Mouse (Mus musculus) stomach, postnatal 0 days (tissue): Measurements from ENCODE around the gene Gipc2. TPM values are rescaled to one million over a fixed set of nuclear protein-coding genes. Genes with fewer than 3 reads are reported as not detected.

Source experiments
- ATAC-seq: fragments of 200-750 bp; cut with Nextera tagmentation; 2 replicates; pipeline ENCODE4 v1.8.0; 2017; ENCODE audit not compliant: low FRiP score, low TSS enrichment
- DNase-seq: peaks from one replicate; pipeline ENCODE4 v3.0.0-alpha.2; 2016; ENCODE audit warnings: low spot score
- H3K27ac ChIP-seq: fragments of 300-500 bp; sonication (generic); replicated peaks from 2 replicates; pipeline ENCODE4 v1.5.1; 2014; ENCODE audit warnings: mild to moderate bottlenecking, control low read depth
- H3K27me3 ChIP-seq: fragments of 300-500 bp; sonication (generic); 2 replicates; pipeline ENCODE4 v1.6.1; 2014; ENCODE audit warnings: low read length; ENCODE audit not compliant: control insufficient read depth, insufficient read depth
- H3K36me3 ChIP-seq: fragments of 300-500 bp; sonication (generic); 2 replicates; pipeline ENCODE4 v1.6.1; 2014; ENCODE audit warnings: low read length, mixed read lengths; ENCODE audit not compliant: control insufficient read depth, insufficient read depth
- H3K4me1 ChIP-seq: fragments of 300-500 bp; sonication (generic); replicated peaks from 2 replicates; pipeline ENCODE4 v1.6.1; 2014; ENCODE audit warnings: antibody characterized with exemption; ENCODE audit not compliant: control insufficient read depth, insufficient read depth
- H3K4me2 ChIP-seq: fragments of 300-500 bp; sonication (generic); replicated peaks from 2 replicates; pipeline ENCODE4 v1.6.1; 2014; ENCODE audit warnings: low read depth, mild to moderate bottlenecking, control low read depth, moderate library complexity
- H3K4me3 ChIP-seq: fragments of 300-500 bp; sonication (generic); 2 replicates; pipeline ENCODE4 v1.5.1; 2014; ENCODE audit warnings: low read depth, low read length, control low read depth
- H3K9ac ChIP-seq: fragments of 300-500 bp; sonication (generic); 2 replicates; pipeline ENCODE4 v1.6.1; 2014; ENCODE audit warnings: mild to moderate bottlenecking, low read length, control low read depth, mixed read lengths
- H3K9me3 ChIP-seq: fragments of 300-500 bp; sonication (generic); 2 replicates; pipeline ENCODE4 v1.6.1; 2016; ENCODE audit warnings: low read length; ENCODE audit not compliant: control insufficient read depth
- CTCF ChIP-seq: IDR thresholded peaks from 2 replicates; pipeline ENCODE4 v1.5.1; 2016; ENCODE audit warnings: antibody characterized with exemption, low read depth, mild to moderate bottlenecking, moderate library complexity
- EP300 ChIP-seq: optimal IDR thresholded peaks from 2 replicates; pipeline ENCODE3; 2016; ENCODE audit warnings: antibody characterized with exemption
- WGBS: fragments of 180-500 bp; shearing (Covaris S2); extraction: QIAGEN DNeasy Blood & Tissue Kit; methylation state at CpG from one replicate; pipeline ENCODE4 v1.1.7; 2014; 5-methylcytosine and 5-hydroxymethylcytosine counted together
- polyA plus RNA-seq: library from polyadenylated mRNA; unstranded; fragments of >200 nt; fragmentation: Nextera tagmentation; extraction: Ambion mirVana; gene quantifications from 2 replicates; pipeline ENCODE4 v1.2.1, GENCODE M21; 2015

Gipc2 gene
- polyA plus RNA-seq, 1 experiment from 2014 or later, result 76.1 TPM

DNA sequence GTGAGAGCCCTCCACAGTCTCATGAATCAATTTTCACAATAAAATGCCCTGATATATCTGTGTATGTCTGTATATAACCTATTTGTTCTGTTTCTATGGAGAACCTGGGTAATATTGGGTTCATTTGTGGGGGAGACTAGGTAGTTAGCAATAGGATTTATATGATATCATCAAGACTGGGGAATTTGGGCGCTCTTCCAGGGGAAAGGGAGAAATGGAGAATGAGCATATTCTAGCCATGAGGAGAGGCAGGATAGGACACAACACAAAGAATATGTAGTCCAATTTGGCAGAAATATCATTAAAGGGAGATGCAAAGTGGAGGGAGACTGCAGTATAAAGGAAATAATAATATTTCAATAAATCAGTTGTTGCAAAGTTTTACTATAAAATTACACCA, 97.7 kb downstream of the Gipc2 start:
- Histone ChIP-seq H3K27ac (no peak overlapping the region), H3K4me3 (no peak overlapping the region), H3K27me3 (no peaks in the 10 kb centered on the region), H3K9me3 (no peaks in the 10 kb centered on the region), H3K4me1 (no peaks in the 10 kb centered on the region), H3K4me2 (no peak overlapping the region), H3K36me3 (no peaks in the 10 kb centered on the region), H3K9ac (no peak overlapping the region)
- TF ChIP-seq EP300 (no peak), CTCF (no peak)
- ATAC-seq (no peak), DNase-seq (no peak)
- 78% methylated on average over 1 of the region's 1 CpGs for WGBS

DNA sequence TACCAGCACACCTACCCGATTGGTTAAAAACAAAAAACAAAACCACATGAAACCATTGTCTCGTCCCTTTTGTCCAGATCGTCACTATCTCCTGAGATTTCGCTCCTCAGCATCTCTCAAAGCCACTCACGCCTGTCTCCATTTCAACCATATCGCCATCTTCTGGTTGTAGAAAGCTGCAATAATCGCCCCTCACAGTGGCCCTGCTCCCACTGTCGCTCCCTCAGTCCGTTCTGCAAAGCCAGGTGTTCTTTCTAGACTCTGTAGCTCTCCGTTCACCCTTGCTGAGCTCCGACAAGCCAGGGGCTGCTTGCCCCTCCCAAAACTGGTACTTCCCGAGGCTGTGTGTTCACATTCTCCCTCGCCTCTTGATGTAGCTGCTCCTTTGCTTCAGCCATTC, 99.3 kb downstream of the Gipc2 start:
- 30% methylated on average over 13 of the region's 13 CpGs for WGBS

DNA sequence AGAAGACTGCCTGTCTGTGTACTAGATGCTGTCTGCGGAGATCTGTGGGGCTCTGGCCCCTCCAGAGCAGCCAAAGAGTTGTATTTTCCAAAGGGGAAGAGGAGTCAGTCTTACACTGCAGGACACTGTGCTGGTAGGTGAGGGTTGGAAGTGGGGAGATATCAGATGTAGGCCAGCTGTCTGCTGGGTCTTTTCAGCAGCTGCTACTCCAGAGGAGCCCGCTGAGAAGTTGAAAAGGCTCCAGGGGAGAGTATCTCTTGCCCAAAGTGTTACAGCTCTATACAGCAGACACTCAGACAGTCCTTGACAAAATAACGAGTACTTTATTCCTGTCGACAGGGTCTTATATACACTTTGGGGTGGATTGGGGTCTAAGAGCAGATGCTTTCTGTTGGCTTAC, 100.2 kb downstream of the Gipc2 start:
- no peak for DNase-seq
- TF ChIP-seq CTCF (no peak), EP300 (no peak)
- no peak overlapping the region for H3K9ac ChIP-seq
- no peaks in the 10 kb centered on the region for H3K36me3 ChIP-seq
- no peak for ATAC-seq
- H3K4me1 ChIP-seq, result no peaks in the 10 kb centered on the region
- no peak overlapping the region for H3K4me3 ChIP-seq
- WGBS, result 66% methylated on average over 4 of the region's 4 CpGs
- no peaks in the 10 kb centered on the region for H3K27me3 ChIP-seq
- H3K4me2 ChIP-seq, result no peak overlapping the region
- H3K9me3 ChIP-seq, result no peaks in the 10 kb centered on the region
- H3K27ac ChIP-seq, result no peak overlapping the region

More for the DNA sequence above, 99.3 kb downstream of the Gipc2 start:
- H3K27me3 ChIP-seq, result no peaks in the 10 kb centered on the region
- ATAC-seq (no peak), DNase-seq (no peak)
- H3K4me3 ChIP-seq, result no peak overlapping the region
- H3K27ac ChIP-seq, result no peak overlapping the region
- no peaks in the 10 kb centered on the region for H3K36me3 ChIP-seq
- H3K4me2 ChIP-seq, result no peak overlapping the region
- TF ChIP-seq CTCF (peak; percentile 67), EP300 (no peak)
- no peak overlapping the region for H3K9ac ChIP-seq
- no peaks in the 10 kb centered on the region for H3K9me3 ChIP-seq
- no peaks in the 10 kb centered on the region for H3K4me1 ChIP-seq

DNA sequence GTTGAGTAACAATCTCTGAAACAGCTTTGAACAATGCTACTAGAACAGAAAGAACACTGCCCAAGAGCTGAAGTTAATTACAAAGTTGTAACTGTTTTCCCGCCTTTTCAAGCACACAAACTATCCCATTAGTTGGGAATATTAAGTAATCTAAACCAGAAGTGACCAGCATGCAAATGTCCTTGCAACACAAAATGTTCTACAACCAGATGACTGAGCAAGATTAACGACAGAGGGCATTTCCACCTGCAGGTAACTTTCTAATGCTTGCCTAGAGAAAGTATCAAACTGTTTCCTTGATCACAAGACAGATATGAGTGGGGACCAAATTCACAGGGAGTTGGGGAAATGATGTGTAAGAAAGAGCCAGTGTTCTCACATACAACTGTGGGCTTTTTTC, 101.9 kb downstream of the Gipc2 start:
- Histone ChIP-seq H3K9ac (no peak overlapping the region), H3K36me3 (no peaks in the 10 kb centered on the region), H3K27me3 (no peaks in the 10 kb centered on the region), H3K4me1 (no peaks in the 10 kb centered on the region), H3K27ac (no peak overlapping the region), H3K4me2 (no peak overlapping the region), H3K9me3 (no peaks in the 10 kb centered on the region), H3K4me3 (no peak overlapping the region)
- DNase-seq (no peak), ATAC-seq (no peak)
- TF ChIP-seq EP300 (no peak), CTCF (no peak)
- 81% methylated on average over 2 of the region's 2 CpGs for WGBS

DNA sequence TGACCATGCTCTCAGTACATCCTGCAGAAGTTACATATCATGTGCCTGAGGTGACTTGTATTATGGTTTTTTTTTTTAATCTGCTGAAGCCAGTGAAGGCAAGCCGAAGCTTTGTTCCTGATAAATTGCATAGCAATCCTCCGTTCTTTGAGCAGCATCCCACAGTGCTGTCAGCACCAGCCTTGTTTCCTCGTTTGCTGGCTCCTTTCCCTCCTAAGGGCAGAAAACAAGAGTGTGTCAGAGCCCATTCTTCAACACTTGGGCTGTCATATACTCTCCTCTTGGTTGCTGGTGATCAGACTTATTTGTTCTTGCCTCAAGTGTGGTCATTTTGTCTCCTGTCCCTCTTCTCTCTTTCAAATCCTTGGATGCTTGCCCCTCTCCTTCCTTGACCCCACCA, 103.2 kb downstream of the Gipc2 start:
- Histone ChIP-seq H3K4me3 (no peak overlapping the region), H3K27me3 (no peaks in the 10 kb centered on the region), H3K36me3 (no peaks in the 10 kb centered on the region), H3K9ac (no peak overlapping the region), H3K9me3 (no peaks in the 10 kb centered on the region), H3K4me2 (no peak overlapping the region), H3K27ac (no peak overlapping the region), H3K4me1 (no peaks in the 10 kb centered on the region)
- no peak for ATAC-seq
- DNase-seq, result no peak
- 42% methylated on average over 3 of the region's 3 CpGs for WGBS
- TF ChIP-seq EP300 (no peak), CTCF (no peak)

DNA sequence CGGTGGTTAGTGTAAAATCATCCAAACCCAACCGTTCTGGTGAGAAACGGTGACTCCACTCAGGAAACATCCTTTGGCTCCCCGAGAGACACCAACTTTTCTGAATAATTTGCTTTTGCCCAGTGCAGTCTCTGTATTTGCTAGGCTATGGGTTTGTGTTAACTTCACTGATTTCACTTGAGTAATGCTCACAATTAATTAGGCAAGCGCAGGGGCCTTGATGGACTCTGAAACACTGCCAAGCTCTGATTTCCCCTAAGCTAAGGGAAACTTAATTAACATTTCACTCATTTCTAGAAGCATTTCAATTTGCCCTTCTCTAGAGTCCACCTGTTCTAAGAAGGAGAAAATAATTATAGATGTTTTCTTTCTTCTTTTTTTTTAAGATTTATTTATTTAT, 104.9 kb downstream of the Gipc2 start:
- no peak for DNase-seq
- Histone ChIP-seq H3K4me3 (no peak overlapping the region), H3K36me3 (no peaks in the 10 kb centered on the region), H3K9me3 (no peaks in the 10 kb centered on the region), H3K4me1 (no peaks in the 10 kb centered on the region), H3K4me2 (no peak overlapping the region), H3K27me3 (no peaks in the 10 kb centered on the region), H3K9ac (no peak overlapping the region), H3K27ac (no peak overlapping the region)
- no peak for ATAC-seq
- TF ChIP-seq EP300 (no peak), CTCF (no peak)
- WGBS, result 88% methylated on average over 5 of the region's 5 CpGs

DNA sequence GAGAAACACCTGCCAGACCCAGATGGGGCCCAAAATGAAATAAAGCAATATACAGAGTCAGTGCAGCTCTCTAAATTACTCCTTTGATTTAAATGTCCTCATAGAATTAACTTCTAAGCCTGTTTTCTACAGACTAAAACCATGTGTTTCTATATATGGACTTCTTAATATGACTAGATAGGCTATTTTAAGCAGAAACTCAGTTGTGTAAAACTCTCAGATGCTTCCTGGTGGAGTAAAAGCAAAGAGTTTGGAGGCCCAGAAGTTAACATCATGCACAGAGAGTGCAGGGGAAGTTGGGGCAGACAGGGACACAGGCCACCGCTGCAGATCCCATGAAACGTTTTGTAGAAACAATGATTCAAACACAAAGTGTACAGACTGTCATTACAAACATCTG, 107.8 kb downstream of the Gipc2 start:
- no peak overlapping the region for H3K9ac ChIP-seq
- H3K27ac ChIP-seq, result no peak overlapping the region
- H3K4me3 ChIP-seq, result no peak overlapping the region
- H3K27me3 ChIP-seq, result no peaks in the 10 kb centered on the region
- ATAC-seq (no peak), DNase-seq (no peak)
- H3K4me2 ChIP-seq, result no peak overlapping the region
- no peak for TF ChIP-seq EP300
- no peak for TF ChIP-seq CTCF
- no peaks in the 10 kb centered on the region for H3K36me3 ChIP-seq
- no peaks in the 10 kb centered on the region for H3K4me1 ChIP-seq
- WGBS, result 62% methylated on average over 2 of the region's 2 CpGs
- no peaks in the 10 kb centered on the region for H3K9me3 ChIP-seq
